Mouse (Mus musculus): ENCODE measurements around the gene Kri1. TPM values are rescaled to one million over a fixed set of nuclear protein-coding genes. Genes with fewer than 3 reads are reported as not detected.

Kri1 gene
- polyA plus RNA-seq (2012; ENCODE audit: low replicate concordance), result 19.7 and 21.5 TPM in 2 replicates

GRCm38 (mm10) chr9:21287571-21288402 is at the start of gene Kri1:
Kri1 (minus strand) TSS chr9:21287969.

DNA sequence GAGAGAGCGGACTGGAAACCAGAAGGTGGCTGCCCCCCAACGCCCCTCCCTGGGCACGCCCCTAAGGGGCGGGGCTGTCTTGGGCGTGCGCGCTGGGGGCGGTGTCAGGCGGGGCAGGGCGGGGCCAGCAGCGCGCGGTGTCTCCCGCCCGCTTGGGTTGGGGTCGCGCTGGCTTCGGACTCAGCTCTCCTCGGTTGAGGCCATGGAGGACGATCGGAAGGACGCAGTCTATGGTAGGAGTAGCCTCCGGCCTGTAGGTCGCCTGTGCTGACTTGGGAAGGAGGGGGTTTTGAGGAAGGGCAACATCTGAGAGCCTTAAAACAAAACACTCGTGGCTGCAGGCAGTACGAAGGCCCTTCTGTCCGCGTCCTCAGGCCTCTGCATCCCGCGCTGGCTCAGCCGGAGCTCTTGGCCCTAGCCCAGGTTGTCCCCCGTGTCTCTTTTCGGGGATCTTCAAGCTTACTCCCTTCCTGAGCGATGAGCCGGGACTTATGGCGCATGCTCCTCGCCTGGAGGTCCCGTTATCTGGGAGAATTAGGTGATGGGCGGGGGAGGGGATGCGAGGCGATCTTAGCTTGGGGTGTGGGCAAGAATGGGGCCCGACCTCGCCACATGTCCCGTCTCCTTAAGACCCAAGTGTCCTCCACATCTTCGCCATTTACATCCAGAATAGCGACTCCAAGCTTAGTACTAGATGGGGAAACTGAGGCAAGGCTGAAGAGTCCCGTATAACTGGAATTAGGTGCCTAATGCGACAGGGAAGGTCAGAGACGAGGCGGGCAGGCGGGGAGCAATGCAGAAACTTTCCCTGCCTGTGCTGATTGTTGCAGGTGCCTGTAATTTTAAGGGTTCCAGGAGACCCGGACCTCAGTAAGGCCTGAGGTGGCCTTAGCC is 33.1 kb upstream of the Kri1 start, which contains the start of gene Slc44a2:
Gene Slc44a2 (plus strand): TSS at position 80 of the 894 bp plus-strand sequence.

GRCm38 (mm10) chr9:21312134-21312533 is 24.4 kb upstream of the Kri1 start, which contains the start of gene Ap1m2:
Ap1m2 (minus strand) TSS chr9:21312337.

GRCm38 (mm10) chr9:21291022-21291787 is 3.4 kb upstream of the Kri1 start, which contains the start of gene Cdkn2d:
Cdkn2d (minus strand) TSS chr9:21291407.

DNA sequence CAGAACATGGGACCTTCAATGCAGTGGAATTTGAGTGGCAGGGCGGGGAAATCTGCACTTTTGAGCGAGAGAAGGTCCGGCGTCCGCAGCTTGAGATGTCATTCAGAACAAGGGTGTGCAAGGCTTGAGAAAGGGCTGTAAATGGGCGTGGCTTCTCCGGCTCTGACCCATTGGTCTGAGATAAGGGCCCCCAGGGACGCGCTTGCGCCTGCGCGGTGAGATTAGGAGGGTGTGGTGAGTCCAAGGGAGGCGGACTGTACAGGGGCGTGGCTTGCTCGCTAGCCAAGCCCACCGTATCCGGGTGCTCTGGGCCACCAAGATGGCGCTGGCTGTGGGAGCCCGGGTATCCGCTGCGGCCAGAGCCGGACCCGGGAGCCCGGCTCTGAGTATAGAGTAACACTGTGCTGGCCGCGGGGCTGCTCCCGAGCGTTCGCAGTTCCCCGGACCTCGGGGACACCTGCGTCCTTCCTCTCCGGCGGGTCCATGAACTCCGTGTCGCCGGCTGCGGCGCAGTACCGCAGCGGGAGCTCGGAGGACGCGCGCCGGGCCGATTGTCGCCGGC is 22.7 kb downstream of the Kri1 start, which contains the start of gene Atg4d:
Gene Atg4d (plus strand): TSS at position 294 of the 562 bp plus-strand sequence.

GRCm38 (mm10) chr9:21248326-21248725 is 39.4 kb downstream of the Kri1 start, which contains the start of gene S1pr5:
S1pr5 (minus strand) TSS chr9:21248443.

DNA sequence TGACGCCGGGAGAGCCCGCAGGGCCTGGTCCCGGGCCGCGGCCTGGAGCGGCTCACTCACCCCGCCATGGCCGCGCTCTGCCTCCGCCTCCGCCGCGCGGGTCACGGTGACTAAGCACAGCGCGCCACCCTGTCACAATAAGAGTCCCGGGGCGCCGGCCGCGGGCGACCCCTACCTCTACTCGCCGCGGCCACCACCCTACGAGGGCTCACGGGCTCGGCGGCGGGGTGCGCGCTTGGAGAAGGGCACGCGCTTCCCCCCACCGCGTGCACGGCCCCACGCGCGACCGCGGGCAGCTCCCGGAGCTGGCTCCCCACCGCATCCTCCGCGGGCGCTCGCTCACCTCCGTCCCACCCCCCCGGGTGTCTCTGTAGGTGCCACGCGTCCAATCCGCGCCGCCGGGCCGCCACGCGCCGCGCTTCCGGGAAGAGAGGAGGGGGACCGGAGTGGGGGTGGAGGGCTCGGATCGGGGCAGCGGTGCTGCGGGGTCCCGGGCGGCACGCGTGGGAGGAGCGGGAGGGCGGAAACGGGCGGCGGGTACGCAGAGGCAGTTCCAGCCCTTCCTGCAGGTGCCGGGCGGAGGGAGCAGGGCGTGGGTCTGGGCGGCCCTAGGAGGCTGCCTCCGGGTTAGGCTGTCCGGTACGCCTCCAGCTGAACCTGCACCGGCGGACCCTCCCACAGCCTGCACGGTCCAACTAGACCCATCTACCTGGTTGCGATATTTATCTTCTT is 48.9 kb downstream of the Kri1 start, which contains the start of gene Keap1:
Gene Keap1 (minus strand): TSS at position 629 of the 732 bp plus-strand sequence.

Other genes starting within 250 kb of the Kri1 start
- gene Zglp1, start 220.9 kb downstream of the Kri1 start, polyA plus RNA-seq (2012; ENCODE audit: low replicate concordance), result 9.5 and 16.3 TPM in 2 replicates
- 0.89 and 1.4 TPM in 2 replicates for gene Gm49373, start 214.9 kb downstream of the Kri1 start, polyA plus RNA-seq (2012; ENCODE audit: low replicate concordance)
- gene Fdx1l, start 214.4 kb downstream of the Kri1 start, polyA plus RNA-seq (2012; ENCODE audit: low replicate concordance), result 20.4 and 31.7 TPM in 2 replicates
- 63.3 and 174 TPM in 2 replicates for gene Gm38431, start 196.0 kb downstream of the Kri1 start, polyA plus RNA-seq (2012; ENCODE audit: low replicate concordance)
- 330 and 599 TPM in 2 replicates for gene Raver1, start 196.0 kb downstream of the Kri1 start, polyA plus RNA-seq (2012; ENCODE audit: low replicate concordance)
- 17.6 and 27.7 TPM in 2 replicates for gene Tyk2, start 156.7 kb downstream of the Kri1 start, polyA plus RNA-seq (2012; ENCODE audit: low replicate concordance)
- gene Cdc37, start 138.0 kb downstream of the Kri1 start, polyA plus RNA-seq (2012; ENCODE audit: low replicate concordance), result 161 and 213 TPM in 2 replicates
- gene Pde4a, start 122.3 kb downstream of the Kri1 start, polyA plus RNA-seq (2012; ENCODE audit: low replicate concordance), result 15.6 and 28.8 TPM in 2 replicates
- gene Keap1, start 48.6 kb downstream of the Kri1 start, polyA plus RNA-seq (2012; ENCODE audit: low replicate concordance), result 71.0 and 87.9 TPM in 2 replicates
- 2.2 and 3.1 TPM in 2 replicates for gene S1pr5, start 39.5 kb downstream of the Kri1 start, polyA plus RNA-seq (2012; ENCODE audit: low replicate concordance)
- gene Atg4d, start 22.7 kb downstream of the Kri1 start, polyA plus RNA-seq (2012; ENCODE audit: low replicate concordance), result 101 and 110 TPM in 2 replicates
- 15.0 and 27.2 TPM in 2 replicates for gene Cdkn2d, start 3.4 kb upstream of the Kri1 start, polyA plus RNA-seq (2012; ENCODE audit: low replicate concordance)
- gene Ap1m2, start 24.4 kb upstream of the Kri1 start, polyA plus RNA-seq (2012; ENCODE audit: low replicate concordance), result 0.08 TPM in 1 of 2 replicates, not detected in the other
- gene Slc44a2, start 32.7 kb upstream of the Kri1 start, polyA plus RNA-seq (2012; ENCODE audit: low replicate concordance), result 38.6 and 62.0 TPM in 2 replicates
- 37.6 and 56.9 TPM in 2 replicates for gene Ilf3, start 79.9 kb upstream of the Kri1 start, polyA plus RNA-seq (2012; ENCODE audit: low replicate concordance)
- 64.2 and 75.8 TPM in 2 replicates for gene Qtrt1, start 123.9 kb upstream of the Kri1 start, polyA plus RNA-seq (2012; ENCODE audit: low replicate concordance)
- 869 and 1,352 TPM in 2 replicates for gene Dnm2, start 136.9 kb upstream of the Kri1 start, polyA plus RNA-seq (2012; ENCODE audit: low replicate concordance)
- 8.2 and 14.3 TPM in 2 replicates for gene Tmed1, start 222.3 kb upstream of the Kri1 start, polyA plus RNA-seq (2012; ENCODE audit: low replicate concordance)
- 70.9 and 71.6 TPM in 2 replicates for gene AB124611, start 238.2 kb upstream of the Kri1 start, polyA plus RNA-seq (2012; ENCODE audit: low replicate concordance)